Mouse (Mus musculus): ENCODE results near the gene Polr2j.

DNA sequence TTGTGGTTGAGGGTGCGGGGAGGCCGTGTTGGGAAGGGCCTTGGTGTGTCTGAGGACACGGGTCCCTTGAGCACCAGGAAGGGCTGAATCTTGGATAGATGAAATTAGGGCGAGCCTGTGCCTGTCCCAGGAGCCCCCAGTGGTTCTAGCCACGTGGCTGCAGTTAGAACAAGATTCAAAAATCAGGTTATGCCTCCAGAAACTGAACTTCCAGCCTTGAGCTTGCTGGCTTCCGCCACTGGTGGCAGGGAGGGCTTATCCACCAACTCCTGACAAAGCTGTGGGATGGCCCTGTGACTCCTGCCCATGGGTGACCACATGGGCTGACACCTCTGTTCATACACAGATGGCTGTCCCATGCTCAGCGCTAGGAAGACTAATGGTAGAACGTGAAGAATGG lies 31.3 kb downstream of the Polr2j start:
- TF ChIP-seq CTCF (IDR thresholded peaks at IDR 0.05; ENCODE audit: extremely low read depth, insufficient read depth, low read length): no peak
- TF ChIP-seq POLR2A (IDR thresholded peaks at IDR 0.05; ENCODE audit: extremely low read depth, insufficient read depth, low read length): no peak
